Mouse (Mus musculus): ENCODE measurements around the gene Dscaml1. TPM values are rescaled to one million over a fixed set of nuclear protein-coding genes. Genes with fewer than 3 reads are reported as not detected.

Dscaml1 gene
- total and polyA plus RNA-seq, 2 experiments from 2014 or later = 0.04 to 0.84 TPM

DNA sequence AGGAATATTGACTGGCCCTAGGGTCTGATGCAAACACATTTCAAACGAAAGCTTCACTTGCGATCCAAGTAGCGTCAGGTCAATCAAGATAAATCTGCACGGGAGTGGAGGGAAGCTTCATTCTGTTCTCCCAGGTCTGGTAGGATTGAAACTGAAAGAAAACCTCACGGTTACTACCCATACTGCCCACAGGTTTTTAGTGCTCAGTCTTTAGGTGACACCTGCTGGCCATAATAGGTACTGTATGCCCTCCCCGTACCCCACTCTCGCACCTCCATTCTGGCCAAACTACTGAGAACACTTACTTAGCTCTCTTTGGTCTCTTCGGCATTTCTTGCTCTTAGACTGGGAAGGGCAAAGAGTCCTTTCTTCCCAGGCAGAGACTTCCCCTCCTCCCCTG, 9.2 kb upstream of the Dscaml1 start:
- no peaks in the 10 kb centered on the region for H3K36me3 ChIP-seq (replicated peaks; ENCODE audit: control insufficient read depth, insufficient read depth, low read length)
- peak overlapping the region; percentile 49 for H3K4me2 ChIP-seq (ENCODE audit: low read depth, low read length)
- no peaks in the 10 kb centered on the region for H3K9me3 ChIP-seq (replicated peaks; ENCODE audit: control insufficient read depth, low read length)
- no peak overlapping the region for H3K9ac ChIP-seq (replicated peaks; ENCODE audit: low read depth, low read length)
- TF ChIP-seq CTCF (IDR thresholded peaks at IDR 0.05; ENCODE audit: low read depth) = peak; percentile 71
- no peak for TF ChIP-seq EP300 (IDR thresholded peaks at IDR 0.05; ENCODE audit: low read depth)
- peak overlapping the region; percentile 37 for H3K4me3 ChIP-seq (ENCODE audit: low read depth, low read length)
- H3K4me1 ChIP-seq (ENCODE audit: control insufficient read depth, insufficient read depth) = no peaks in the 10 kb centered on the region
- WGBS = 16% methylated on average over 8 of the region's 8 CpGs
- no peak; the same call in 1 of the 2 replicates for ATAC-seq (ENCODE audit: insufficient read depth, low read depth)
- H3K27ac ChIP-seq (ENCODE audit: low read depth) = no peak overlapping the region
- DNase-seq (ENCODE audit: low spot score) = peak; percentile 59
- H3K27me3 ChIP-seq (ENCODE audit: control insufficient read depth, insufficient read depth, low read length) = 0 out of 2 replicates have a peak, but pooled peaks cover 6% of the 10 kb centered on the region

DNA sequence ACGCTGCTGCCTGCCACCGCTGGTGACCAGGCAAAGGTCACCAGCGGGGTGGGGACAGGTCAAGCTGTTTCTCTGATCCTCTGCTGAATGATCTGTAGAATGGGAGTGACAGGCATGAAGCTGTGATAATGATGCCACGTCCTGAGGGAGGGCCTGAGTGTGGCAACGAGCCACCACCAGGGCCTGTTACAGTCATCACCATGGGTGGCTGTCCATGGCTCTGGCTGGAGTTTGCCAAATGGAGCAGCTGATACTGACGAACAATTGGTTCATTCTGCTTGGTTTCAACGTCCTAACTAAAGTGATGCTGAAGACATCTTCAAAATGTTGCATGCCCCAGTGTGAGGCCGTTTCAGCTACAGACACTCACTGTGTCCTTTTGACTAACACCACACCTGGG, 8.2 kb upstream of the Dscaml1 start:
- Histone ChIP-seq H3K4me1 (ENCODE audit: control insufficient read depth, insufficient read depth) (no peaks in the 10 kb centered on the region), H3K4me2 (ENCODE audit: low read depth, low read length) (no peak overlapping the region), H3K36me3 (replicated peaks; ENCODE audit: control insufficient read depth, insufficient read depth, low read length) (no peaks in the 10 kb centered on the region), H3K4me3 (ENCODE audit: low read depth, low read length) (no peak overlapping the region), H3K27me3 (ENCODE audit: control insufficient read depth, insufficient read depth, low read length) (0 out of 2 replicates have a peak, but pooled peaks cover 6% of the 10 kb centered on the region), H3K27ac (ENCODE audit: low read depth) (no peak overlapping the region), H3K9me3 (replicated peaks; ENCODE audit: control insufficient read depth, low read length) (no peaks in the 10 kb centered on the region), H3K9ac (replicated peaks; ENCODE audit: low read depth, low read length) (no peak overlapping the region)
- ATAC-seq (ENCODE audit: insufficient read depth, low read depth) = no peak
- TF ChIP-seq EP300 (IDR thresholded peaks at IDR 0.05; ENCODE audit: low read depth) (no peak), CTCF (IDR thresholded peaks at IDR 0.05; ENCODE audit: low read depth) (no peak)
- WGBS = 47% methylated on average over 8 of the region's 8 CpGs
- DNase-seq (ENCODE audit: low spot score) = no peak

DNA sequence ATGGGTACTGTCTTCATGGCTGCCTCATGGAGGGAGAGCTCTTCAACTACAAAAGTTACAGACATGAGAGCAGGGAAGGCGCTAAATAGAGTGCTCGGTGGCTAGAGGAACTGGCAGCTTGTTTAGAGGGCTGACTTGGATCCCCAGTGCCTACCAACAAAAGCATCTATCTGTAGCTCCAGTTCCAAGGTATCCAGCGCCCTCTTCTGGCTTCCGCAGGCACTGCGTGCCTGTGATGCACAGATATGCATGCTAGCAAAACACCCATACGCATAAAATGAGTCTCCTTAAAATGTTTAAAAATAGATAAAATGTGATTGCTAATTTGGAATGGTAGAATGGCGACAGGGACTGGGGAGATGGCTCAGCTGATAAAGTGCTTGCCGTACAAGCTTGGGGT, 5.2 kb upstream of the Dscaml1 start:
- Histone ChIP-seq H3K4me3 (ENCODE audit: low read depth, low read length) (no peak overlapping the region), H3K9ac (replicated peaks; ENCODE audit: low read depth, low read length) (no peak overlapping the region), H3K27me3 (ENCODE audit: control insufficient read depth, insufficient read depth, low read length) (0 out of 2 replicates have a peak, but pooled peaks cover 7% of the 10 kb centered on the region), H3K4me2 (ENCODE audit: low read depth, low read length) (no peak overlapping the region), H3K27ac (ENCODE audit: low read depth) (no peak overlapping the region), H3K9me3 (replicated peaks; ENCODE audit: control insufficient read depth, low read length) (no peaks in the 10 kb centered on the region), H3K4me1 (ENCODE audit: control insufficient read depth, insufficient read depth) (no peaks in the 10 kb centered on the region), H3K36me3 (replicated peaks; ENCODE audit: control insufficient read depth, insufficient read depth, low read length) (no peaks in the 10 kb centered on the region)
- TF ChIP-seq EP300 (IDR thresholded peaks at IDR 0.05; ENCODE audit: low read depth) (no peak), CTCF (IDR thresholded peaks at IDR 0.05; ENCODE audit: low read depth) (peak; percentile 26)
- DNase-seq (ENCODE audit: low spot score) (no peak), ATAC-seq (ENCODE audit: insufficient read depth, low read depth) (no peak)
- 61% methylated on average over 8 of the region's 8 CpGs for WGBS

DNA sequence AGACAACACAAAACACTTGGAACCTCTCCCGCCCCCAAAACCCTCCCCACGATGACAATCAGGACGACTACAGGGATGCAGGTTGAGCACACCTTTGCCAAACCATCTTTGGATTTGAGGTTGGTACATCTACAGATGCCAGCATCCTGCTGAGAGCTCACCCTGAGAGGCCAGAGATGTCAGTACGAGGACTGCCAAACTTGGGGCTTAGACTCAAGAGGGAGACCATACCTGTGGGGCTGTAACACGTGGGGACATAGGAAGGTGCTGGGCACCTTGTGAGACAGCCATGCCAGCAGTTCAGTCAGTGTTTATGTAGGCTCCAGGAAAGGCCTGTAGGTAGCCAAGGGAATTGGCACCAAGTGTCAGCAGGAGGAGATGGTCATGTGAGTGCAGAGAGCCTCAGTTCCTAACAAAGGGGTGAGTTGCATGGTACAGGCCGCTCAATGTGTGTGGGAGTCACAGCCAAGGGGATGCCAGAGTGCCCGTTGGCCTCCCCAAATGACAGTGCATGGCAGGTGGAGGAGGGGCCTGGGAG, 3.6 kb upstream of the Dscaml1 start:
- no peak overlapping the region for H3K9ac ChIP-seq (replicated peaks; ENCODE audit: low read depth, low read length)
- DNase-seq (ENCODE audit: low spot score) (no peak), ATAC-seq (ENCODE audit: insufficient read depth, low read depth) (no peak)
- H3K27me3 ChIP-seq (ENCODE audit: control insufficient read depth, insufficient read depth, low read length) = peaks cover 10% of the 10 kb centered on the region; the same call in 1 of the 2 replicates
- no peaks in the 10 kb centered on the region for H3K4me1 ChIP-seq (ENCODE audit: control insufficient read depth, insufficient read depth)
- no peak overlapping the region for H3K4me2 ChIP-seq (ENCODE audit: low read depth, low read length)
- WGBS = 71% methylated on average over 7 of the region's 7 CpGs
- H3K27ac ChIP-seq (ENCODE audit: low read depth) = no peak overlapping the region
- no peak overlapping the region for H3K4me3 ChIP-seq (ENCODE audit: low read depth, low read length)
- H3K9me3 ChIP-seq (replicated peaks; ENCODE audit: control insufficient read depth, low read length) = no peaks in the 10 kb centered on the region
- H3K36me3 ChIP-seq (replicated peaks; ENCODE audit: control insufficient read depth, insufficient read depth, low read length) = no peaks in the 10 kb centered on the region
- TF ChIP-seq EP300 (IDR thresholded peaks at IDR 0.05; ENCODE audit: low read depth) (no peak), CTCF (IDR thresholded peaks at IDR 0.05; ENCODE audit: low read depth) (no peak)

DNA sequence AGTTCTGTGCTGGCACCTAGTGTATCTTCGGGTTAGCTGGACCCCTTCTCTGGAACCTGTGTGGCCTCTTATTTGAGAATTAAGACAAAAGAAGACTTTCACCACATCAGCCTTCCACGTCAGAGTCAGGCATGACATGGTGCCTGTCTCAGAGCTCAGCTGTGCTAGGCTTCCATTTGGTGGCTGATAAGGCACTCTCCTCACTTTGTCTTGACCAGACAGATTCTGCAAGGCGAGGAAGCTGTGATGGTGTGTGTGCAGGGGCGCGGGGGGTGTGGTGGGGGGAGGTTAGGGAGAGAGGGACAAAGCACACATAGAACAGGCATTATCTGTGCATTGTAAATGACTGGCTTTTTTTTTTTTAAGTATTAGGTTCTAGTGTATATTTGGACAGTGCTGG, 3.0 kb downstream of the Dscaml1 start:
- 22% methylated on average over 5 of the region's 5 CpGs for whole genome bisulfite sequencing
- no peak for ATAC-seq (ENCODE audit: insufficient read depth, low read depth)
- H3K36me3 ChIP-seq (replicated peaks; ENCODE audit: control insufficient read depth, insufficient read depth, low read length) = no peaks in the 10 kb centered on the region
- TF ChIP-seq EP300 (IDR thresholded peaks at IDR 0.05; ENCODE audit: low read depth) (no peak), CTCF (IDR thresholded peaks at IDR 0.05; ENCODE audit: low read depth) (no peak)
- no peak for DNase-seq (ENCODE audit: low spot score)
- H3K4me3 ChIP-seq (ENCODE audit: low read depth, low read length) = no peak overlapping the region
- H3K27me3 ChIP-seq (ENCODE audit: control insufficient read depth, insufficient read depth, low read length) = peaks cover 61% of the 10 kb centered on the region
- no peaks in the 10 kb centered on the region for H3K9me3 ChIP-seq (replicated peaks; ENCODE audit: control insufficient read depth, low read length)
- H3K9ac ChIP-seq (replicated peaks; ENCODE audit: low read depth, low read length) = no peak overlapping the region
- no peak overlapping the region for H3K27ac ChIP-seq (ENCODE audit: low read depth)
- H3K4me1 ChIP-seq (ENCODE audit: control insufficient read depth, insufficient read depth) = peaks cover 8% of the 10 kb centered on the region; the same call in 1 of the 2 replicates
- no peak overlapping the region for H3K4me2 ChIP-seq (ENCODE audit: low read depth, low read length)
